ENCODE assay signal across 18 mouse cellular contexts in the genomic region with DNA sequence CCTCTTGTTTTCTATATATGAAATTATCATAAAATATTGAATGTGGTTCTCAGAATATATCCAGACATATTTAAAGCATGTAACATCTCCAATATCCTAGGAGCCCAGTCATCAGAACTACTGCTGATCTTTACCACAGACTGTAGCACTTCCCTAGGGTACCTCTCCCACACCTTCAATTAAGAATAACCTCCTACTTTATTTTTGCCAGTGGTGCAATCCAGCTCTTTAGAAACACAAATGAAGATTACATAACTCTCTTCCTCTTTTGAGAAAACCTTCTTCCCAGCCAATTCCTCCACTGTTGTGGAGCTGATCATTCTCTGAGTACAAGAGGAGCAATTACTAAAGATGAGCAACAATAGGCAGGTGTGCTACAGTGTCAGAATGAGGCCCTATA.
"Had no signal": no experiment of that assay in that cellular context is flagged by ENCODE, and none has a peak within 500 bp of the region (broad histone marks: within the 10 kb centered on the region; RNA-seq: fewer than 3 reads in every experiment).

No protein-coding gene starts in this region.

- H3K4me2 ChIP-seq: liver, embryonic 11.5 days; liver, embryonic 15.5 days; lung, embryonic 14.5 days; midbrain, embryonic 12.5 days; neural tube, embryonic 15.5 days had no signal

- H3K9ac ChIP-seq: liver, embryonic 15.5 days; lung, embryonic 14.5 days; midbrain, embryonic 12.5 days; neural tube, embryonic 15.5 days had no signal

- H3K27me3 ChIP-seq: liver, embryonic 15.5 days; megakaryocyte, embryonic 14.5 days; midbrain, embryonic 12.5 days; neural tube, embryonic 15.5 days had no signal

- H3K36me3 ChIP-seq: limb, embryonic 10.5 days; liver, embryonic 15.5 days; midbrain, embryonic 12.5 days; neural tube, embryonic 15.5 days had no signal

- DNase-seq: kidney, adult 11 months; kidney, adult 9 months; kidney, postnatal 36 days; lung, embryonic 14.5 days; lung, postnatal 14 days; retina, postnatal 1 day; right cerebral cortex, postnatal 4 days; spleen, adult 18-20 months; thymus, adult 2 months; thymus, postnatal 25 days had no signal

- H3K4me3 ChIP-seq: limb, embryonic 10.5 days; liver, embryonic 15.5 days; megakaryocyte, embryonic 14.5 days; midbrain, embryonic 12.5 days; myocyte; neural tube, embryonic 15.5 days had no signal

- H3K4me1 ChIP-seq: limb, embryonic 10.5 days; liver, embryonic 15.5 days; midbrain, embryonic 12.5 days; neural tube, embryonic 15.5 days had no signal

- H3K9me3 ChIP-seq: limb, embryonic 10.5 days; liver, embryonic 15.5 days; megakaryocyte, embryonic 14.5 days; midbrain, embryonic 12.5 days; neural tube, embryonic 15.5 days had no signal

- H3K27ac ChIP-seq: kidney, postnatal 0 days; limb, embryonic 10.5 days; liver, embryonic 15.5 days; midbrain, embryonic 12.5 days; neural tube, embryonic 15.5 days had no signal
